Mouse (Mus musculus) embryonic facial prominence, embryonic 14.5 days (tissue): Measurements from ENCODE around the gene Prss53. TPM values are rescaled to one million over a fixed set of nuclear protein-coding genes. Genes with fewer than 3 reads are reported as not detected.

Experiments
- ATAC-seq: fragments of 200-750 bp; cut with Nextera tagmentation; 2 replicates; pipeline ENCODE4 v1.8.0; 2017; ENCODE audit warnings: low read depth, moderate number of reproducible peaks, moderate TSS enrichment
- DNase-seq: peaks from one replicate; pipeline ENCODE4 v3.0.0-alpha.2; 2015; ENCODE audit warnings: low spot score
- H3K27ac ChIP-seq: fragments of 300-500 bp; sonication (generic); replicated peaks from 2 replicates; pipeline ENCODE4 v1.5.1; 2014; ENCODE audit warnings: low read depth, mild to moderate bottlenecking, low read length, moderate library complexity
- H3K27me3 ChIP-seq: fragments of 300-500 bp; sonication (generic); replicated peaks from 2 replicates; pipeline ENCODE4 v1.6.1; 2014; ENCODE audit warnings: low read length; ENCODE audit not compliant: control insufficient read depth, insufficient read depth
- H3K36me3 ChIP-seq: fragments of 300-500 bp; sonication (generic); 2 replicates; pipeline ENCODE4 v1.6.1; 2014; ENCODE audit warnings: low read length, mixed read lengths; ENCODE audit not compliant: control insufficient read depth, insufficient read depth
- H3K4me1 ChIP-seq: fragments of 300-500 bp; sonication (generic); 2 replicates; pipeline ENCODE4 v1.6.1; 2014; ENCODE audit warnings: antibody characterized with exemption, low read length; ENCODE audit not compliant: control insufficient read depth, insufficient read depth
- H3K4me2 ChIP-seq: fragments of 300-500 bp; sonication (generic); 2 replicates; pipeline ENCODE4 v1.6.1; 2014; ENCODE audit warnings: low read depth, mild to moderate bottlenecking, low read length, moderate library complexity, mixed read lengths
- H3K4me3 ChIP-seq: fragments of 300-500 bp; sonication (generic); 2 replicates; pipeline ENCODE4 v1.5.1; 2014; ENCODE audit warnings: low read depth, mild to moderate bottlenecking, low read length
- H3K9ac ChIP-seq: fragments of 300-500 bp; sonication (generic); 2 replicates; pipeline ENCODE4 v1.6.1; 2014; ENCODE audit warnings: low read depth, mild to moderate bottlenecking, low read length, moderate library complexity, mixed read lengths
- H3K9me3 ChIP-seq: fragments of 300-500 bp; sonication (generic); 2 replicates; pipeline ENCODE4 v1.6.1; 2016; ENCODE audit warnings: low read length; ENCODE audit not compliant: control insufficient read depth
- WGBS: fragments of 180-500 bp; shearing (Covaris S2); extraction: QIAGEN DNeasy Blood & Tissue Kit; methylation state at CpG from one replicate; pipeline ENCODE4 v1.1.7; 2014; 5-methylcytosine and 5-hydroxymethylcytosine counted together
- polyA plus RNA-seq: library from polyadenylated mRNA; unstranded; fragments of >200 nt; fragmentation: Nextera tagmentation; extraction: Ambion mirVana; gene quantifications from 2 replicates; pipeline ENCODE4 v1.2.1, GENCODE M21; 2014

Gene Prss53
- polyA plus RNA-seq, 1 experiment from 2014 or later = 2.4 TPM

DNA sequence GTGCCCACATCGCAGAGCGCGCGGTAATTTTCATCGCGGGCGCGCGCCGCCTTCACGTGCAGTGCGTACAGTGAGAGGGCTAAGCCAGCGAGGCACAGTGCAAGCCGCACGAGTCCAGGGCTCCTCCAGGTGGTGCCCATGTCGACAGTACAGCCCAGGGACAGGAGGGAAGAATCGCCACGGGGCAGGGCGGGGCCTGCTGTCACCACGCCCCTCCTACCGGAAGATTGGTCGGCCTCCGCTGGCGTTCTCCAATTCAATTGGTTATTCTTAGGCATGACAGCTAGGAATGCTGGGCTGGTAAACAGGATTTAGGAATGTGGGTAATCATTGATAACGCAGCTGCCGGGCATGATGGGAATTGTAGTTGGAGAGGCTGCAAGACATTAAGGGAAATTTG lies 4.7 kb upstream of the Prss53 start, which contains the start of the genes Gm21974 and Vkorc1:
Gm21974 (minus strand) TSS at position 13 of the 400 bp plus-strand sequence.
Vkorc1 (minus strand) TSS at position 176 of the 400 bp plus-strand sequence.
- under 1% methylated on average over 25 of the region's 26 CpGs for WGBS
- peaks cover 20% of the 10 kb centered on the region for H3K36me3 ChIP-seq
- ATAC-seq = peak; percentile 97

DNA sequence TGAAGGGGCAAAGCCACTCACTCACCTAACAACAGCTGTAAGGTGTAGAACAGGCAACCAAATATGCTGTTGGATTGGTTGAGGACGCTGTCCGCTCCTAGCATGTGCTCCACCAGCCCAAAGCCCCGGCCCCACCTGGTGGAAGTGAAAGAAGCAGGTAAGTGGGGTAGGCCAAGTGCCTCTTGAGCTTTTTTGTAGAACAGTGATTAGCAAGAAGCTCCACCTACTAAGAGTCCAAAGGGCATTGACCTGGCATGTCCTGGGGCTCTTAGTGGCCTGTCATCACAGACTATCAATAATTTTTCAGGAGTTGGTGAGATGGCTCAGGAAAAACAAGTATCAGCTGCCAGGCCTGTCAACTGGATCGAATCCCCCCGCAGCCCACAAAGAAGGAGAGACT lies 3.7 kb upstream of the Prss53 start:
- H3K27ac ChIP-seq = no peak overlapping the region
- H3K36me3 ChIP-seq = peaks cover 26% of the 10 kb centered on the region
- peak overlapping the region; percentile 79 for H3K9ac ChIP-seq
- WGBS = 70% methylated on average over 5 of the region's 5 CpGs
- H3K27me3 ChIP-seq = no peaks in the 10 kb centered on the region
- peak overlapping the region; percentile 82 for H3K4me2 ChIP-seq
- no peak for DNase-seq
- H3K9me3 ChIP-seq = no peaks in the 10 kb centered on the region
- no peak for ATAC-seq
- peaks cover 7% of the 10 kb centered on the region; the same call in 1 of the 2 replicates for H3K4me1 ChIP-seq
- H3K4me3 ChIP-seq = peak overlapping the region; percentile 57

More for the DNA sequence above, 4.7 kb upstream of the Prss53 start, which contains the start of the genes Gm21974 and Vkorc1:
- H3K4me2 ChIP-seq = peak within 1 kb of the TSS; percentile 82
- H3K4me1 ChIP-seq = peaks cover 7% of the 10 kb centered on the region; the same call in 1 of the 2 replicates
- H3K9ac ChIP-seq = peak within 1 kb of the TSS; percentile 79
- peak; percentile 99 for DNase-seq
- H3K27me3 ChIP-seq = no peaks in the 10 kb centered on the region
- H3K9me3 ChIP-seq = no peaks in the 10 kb centered on the region
- peak within 1 kb of the TSS; percentile 57 for H3K4me3 ChIP-seq
- peak within 1 kb of the TSS; percentile 74 for H3K27ac ChIP-seq

DNA sequence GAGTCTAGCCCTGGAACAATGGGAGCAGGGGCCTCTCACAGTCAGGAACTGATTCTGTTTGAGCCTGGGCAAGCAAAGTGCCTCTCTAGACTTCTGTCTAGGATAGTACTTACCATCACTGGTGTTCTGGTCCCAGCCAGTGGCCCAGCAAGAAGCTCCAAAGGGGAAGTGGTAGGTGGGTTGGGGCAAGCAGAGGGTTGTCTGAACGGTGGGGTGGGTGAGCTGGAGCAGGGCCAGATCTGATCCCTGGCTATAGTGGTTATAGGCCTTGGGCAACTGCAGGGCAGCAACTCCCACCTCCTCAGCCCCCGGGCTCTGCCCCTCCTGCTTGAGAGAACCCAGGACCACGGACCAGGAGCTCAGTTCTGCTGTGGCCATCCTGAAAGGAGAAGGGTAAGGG lies 1.9 kb downstream of the Prss53 start:
- no peak for ATAC-seq
- DNase-seq = no peak
- Histone ChIP-seq H3K4me3 (no peak overlapping the region), H3K27me3 (no peaks in the 10 kb centered on the region), H3K4me2 (no peak overlapping the region), H3K9me3 (no peaks in the 10 kb centered on the region), H3K9ac (no peak overlapping the region), H3K27ac (no peak overlapping the region), H3K36me3 (peaks cover 81% of the 10 kb centered on the region), H3K4me1 (no peaks in the 10 kb centered on the region; the same call in 1 of the 2 replicates)
- 74% methylated on average over 3 of the region's 3 CpGs for WGBS

DNA sequence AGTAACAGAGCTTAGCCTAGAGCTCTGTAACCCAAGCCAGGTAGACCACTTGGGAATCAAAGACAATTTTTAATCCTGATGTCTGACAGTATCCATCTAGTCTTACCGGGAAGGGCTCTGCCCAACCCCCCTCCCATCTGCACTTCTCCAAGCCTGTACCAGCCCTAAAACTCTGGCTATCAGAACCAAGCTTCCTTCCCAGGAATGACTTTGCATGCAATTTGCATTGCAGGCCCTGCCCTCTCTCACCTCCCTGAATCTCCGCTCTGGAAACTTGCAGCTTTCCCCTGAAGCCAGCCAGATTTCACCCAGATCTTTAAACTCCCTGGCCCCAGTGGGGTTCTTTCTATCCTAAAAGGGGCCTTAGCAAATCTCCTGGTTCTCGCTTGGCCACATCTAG lies 3.0 kb downstream of the Prss53 start:
- DNase-seq (no peak), ATAC-seq (no peak)
- Histone ChIP-seq H3K27ac (no peak overlapping the region), H3K4me2 (no peak overlapping the region), H3K4me1 (no peaks in the 10 kb centered on the region; the same call in 1 of the 2 replicates), H3K9ac (no peak overlapping the region), H3K27me3 (no peaks in the 10 kb centered on the region), H3K36me3 (peaks cover 81% of the 10 kb centered on the region), H3K4me3 (no peak overlapping the region), H3K9me3 (no peaks in the 10 kb centered on the region)
- WGBS = 77% methylated on average over 3 of the region's 3 CpGs

DNA sequence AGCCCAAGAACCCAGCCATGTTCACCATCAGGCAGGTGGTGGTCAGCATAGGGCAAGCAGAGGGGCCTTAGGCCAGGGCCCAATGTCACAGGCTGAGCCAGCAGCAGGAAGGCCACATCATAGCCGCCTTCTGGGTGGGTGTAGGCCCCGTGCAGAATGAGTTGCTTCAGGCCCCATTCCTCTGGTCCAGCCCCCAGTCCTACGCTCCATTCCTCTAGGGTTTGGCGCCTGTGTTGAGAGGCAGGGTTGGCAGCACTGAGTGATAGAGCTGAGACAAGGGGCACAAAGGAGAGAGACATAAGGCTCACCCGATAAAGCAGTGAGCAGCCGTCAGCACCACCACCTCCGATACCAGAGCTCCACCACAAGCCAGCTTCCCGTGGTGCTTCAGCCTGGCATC lies 3.6 kb downstream of the Prss53 start:
- DNase-seq (no peak), ATAC-seq (no peak)
- Histone ChIP-seq H3K4me1 (no peaks in the 10 kb centered on the region; the same call in 1 of the 2 replicates), H3K36me3 (peaks cover 81% of the 10 kb centered on the region), H3K27ac (no peak overlapping the region), H3K4me3 (no peak overlapping the region), H3K4me2 (no peak overlapping the region), H3K9me3 (no peaks in the 10 kb centered on the region), H3K27me3 (no peaks in the 10 kb centered on the region), H3K9ac (no peak overlapping the region)
- WGBS = 84% methylated on average over 5 of the region's 8 CpGs

DNA sequence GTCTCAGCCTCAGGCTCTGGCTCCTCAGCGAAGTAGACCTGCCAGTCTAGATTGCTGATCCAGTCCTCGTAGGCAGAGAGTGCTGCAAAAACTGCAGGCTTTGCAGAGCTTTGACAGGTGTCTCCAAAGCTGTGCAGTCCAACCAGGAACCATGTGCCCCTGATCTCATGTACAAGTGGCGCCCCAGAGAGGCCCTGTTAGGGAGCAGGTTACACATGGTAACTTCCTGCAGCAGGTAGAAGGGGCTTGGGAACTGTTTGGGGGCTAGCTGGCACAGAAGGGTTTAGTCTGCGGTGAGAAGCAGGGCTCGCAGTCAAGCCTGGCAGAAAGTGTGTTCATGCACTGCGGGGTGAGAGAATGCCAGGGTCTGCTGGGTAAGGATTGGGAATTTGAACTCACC lies 4.2 kb downstream of the Prss53 start:
- no peak for ATAC-seq

DNA sequence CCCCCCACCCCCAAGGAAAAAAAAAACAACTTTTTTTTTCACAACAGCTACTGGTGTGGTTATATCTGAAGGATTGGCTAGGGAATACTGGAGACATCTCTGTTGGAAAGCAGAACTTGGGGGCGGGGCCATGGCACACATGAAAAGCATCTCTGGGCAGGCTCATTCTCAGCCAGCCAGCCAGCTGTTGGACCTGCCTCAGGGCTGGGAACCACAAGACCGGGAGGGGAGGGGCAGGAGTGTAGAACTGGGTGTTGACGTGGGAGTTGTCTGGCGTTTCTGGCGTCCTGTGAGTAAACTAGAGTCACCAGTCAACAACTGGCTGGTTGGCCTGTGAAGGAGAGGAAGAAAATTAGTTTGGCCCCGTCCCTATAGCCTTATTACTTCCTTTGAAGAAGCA lies 4.8 kb downstream of the Prss53 start:
- Histone ChIP-seq H3K9ac (no peak overlapping the region), H3K4me2 (no peak overlapping the region), H3K4me1 (no peaks in the 10 kb centered on the region; the same call in 1 of the 2 replicates), H3K9me3 (no peaks in the 10 kb centered on the region), H3K27me3 (no peaks in the 10 kb centered on the region), H3K36me3 (peaks cover 91% of the 10 kb centered on the region), H3K27ac (no peak overlapping the region), H3K4me3 (no peak overlapping the region)
- 60% methylated on average over 6 of the region's 6 CpGs for WGBS
- ATAC-seq = 0 out of 2 replicates have a peak, but pooled peaks have one; percentile 10
- DNase-seq = peak; percentile 48

More for the DNA sequence above, 4.2 kb downstream of the Prss53 start:
- WGBS = 84% methylated on average over 6 of the region's 6 CpGs
- DNase-seq = no peak
- Histone ChIP-seq H3K4me3 (no peak overlapping the region), H3K36me3 (peaks cover 85% of the 10 kb centered on the region), H3K4me2 (no peak overlapping the region), H3K4me1 (no peaks in the 10 kb centered on the region; the same call in 1 of the 2 replicates), H3K9ac (0 out of 2 replicates have a peak overlapping the region, but pooled peaks have one; percentile 25), H3K27ac (no peak overlapping the region), H3K9me3 (no peaks in the 10 kb centered on the region), H3K27me3 (no peaks in the 10 kb centered on the region)

DNA sequence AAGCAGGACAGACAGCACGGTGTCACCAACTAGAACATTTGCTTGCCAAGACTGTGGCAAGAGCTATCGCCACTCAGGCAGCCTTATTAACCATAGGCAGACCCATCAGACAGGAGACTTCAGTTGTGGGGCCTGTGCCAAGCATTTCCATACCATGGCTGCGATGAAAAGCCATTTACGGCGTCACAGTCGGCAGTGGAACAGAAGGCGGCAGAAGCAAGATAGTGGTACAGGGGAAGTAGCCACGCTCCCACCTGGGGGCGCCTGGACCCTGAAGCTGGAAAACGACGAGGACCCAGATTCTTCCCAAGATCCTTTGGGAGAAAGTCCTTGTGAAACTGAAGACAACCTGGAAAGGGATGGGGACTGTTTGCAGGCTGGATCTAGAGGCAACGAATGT lies 10.3 kb downstream of the Prss53 start:
- Histone ChIP-seq H3K4me2 (no peak overlapping the region), H3K27ac (no peak overlapping the region), H3K36me3 (peaks cover 77% of the 10 kb centered on the region), H3K9me3 (no peaks in the 10 kb centered on the region), H3K27me3 (no peaks in the 10 kb centered on the region), H3K4me3 (no peak overlapping the region), H3K4me1 (peaks cover 7% of the 10 kb centered on the region), H3K9ac (no peak overlapping the region)
- DNase-seq (no peak), ATAC-seq (no peak)
- 89% methylated on average over 12 of the region's 12 CpGs for whole genome bisulfite sequencing

DNA sequence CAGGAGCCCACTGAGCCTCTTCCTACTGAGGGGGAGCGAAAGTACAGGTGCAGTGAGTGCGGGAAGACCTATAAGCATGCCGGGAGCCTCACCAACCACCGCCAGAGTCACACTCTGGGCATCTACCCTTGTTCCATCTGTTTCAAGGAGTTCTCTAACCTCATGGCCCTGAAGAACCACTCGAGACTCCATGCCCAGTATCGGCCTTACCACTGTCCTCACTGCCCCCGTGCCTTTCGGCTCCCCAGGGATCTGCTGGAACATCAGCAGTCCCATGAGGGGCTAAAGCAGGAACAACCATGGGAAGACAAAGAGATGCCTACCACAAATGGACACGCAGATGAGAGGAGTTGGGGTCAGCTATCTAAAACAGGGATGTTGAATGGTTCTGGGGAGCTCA lies 11.5 kb downstream of the Prss53 start:
- Histone ChIP-seq H3K27ac (no peak overlapping the region), H3K4me1 (peaks cover 11% of the 10 kb centered on the region), H3K9me3 (no peaks in the 10 kb centered on the region), H3K4me3 (no peak overlapping the region), H3K36me3 (peaks cover 66% of the 10 kb centered on the region), H3K9ac (no peak overlapping the region), H3K27me3 (no peaks in the 10 kb centered on the region), H3K4me2 (no peak overlapping the region)
- 95% methylated on average over 9 of the region's 9 CpGs for WGBS
- ATAC-seq (no peak), DNase-seq (no peak)
